Mouse (Mus musculus): Measurements from ENCODE around the gene Atg5. TPM values are rescaled to one million over a fixed set of nuclear protein-coding genes. Genes with fewer than 3 reads are reported as not detected.

Atg5 gene
- polyA plus RNA-seq, 1 experiment, result 2.0 TPM

- Histone ChIP-seq H3K36me3 (ENCODE audit: control insufficient read depth, insufficient read depth, low read length) (no peaks in the 10 kb centered on the region), H3K27me3 (ENCODE audit: control insufficient read depth, insufficient read depth, low read length) (no peaks in the 10 kb centered on the region), H3K4me1 (ENCODE audit: control insufficient read depth, insufficient read depth, low read length) (peaks cover 5% of the 10 kb centered on the region), H3K4me3 (ENCODE audit: control insufficient read depth, low read depth, low read length) (no peak overlapping the region), H3K27ac (ENCODE audit: control insufficient read depth, insufficient read depth, low read depth, low read length) (no peak overlapping the region)
- TF ChIP-seq POLR2A (IDR thresholded peaks at IDR 0.05; ENCODE audit: control insufficient read depth, low read depth, low read length) (no peak), CTCF (IDR thresholded peaks at IDR 0.05; ENCODE audit: control insufficient read depth, insufficient read depth, insufficient replicate concordance, low read depth, low read length) (no peak)
Observed at GRCm38 (mm10) chr10:44377821-44378220, 109.7 kb downstream of the Atg5 start.

- Histone ChIP-seq H3K27ac (ENCODE audit: control insufficient read depth, insufficient read depth, low read depth, low read length) (no peak overlapping the region), H3K36me3 (ENCODE audit: control insufficient read depth, insufficient read depth, low read length) (no peaks in the 10 kb centered on the region), H3K4me1 (ENCODE audit: control insufficient read depth, insufficient read depth, low read length) (peaks cover 5% of the 10 kb centered on the region), H3K4me3 (ENCODE audit: control insufficient read depth, low read depth, low read length) (no peak overlapping the region), H3K27me3 (ENCODE audit: control insufficient read depth, insufficient read depth, low read length) (no peaks in the 10 kb centered on the region)
- TF ChIP-seq CTCF (IDR thresholded peaks at IDR 0.05; ENCODE audit: control insufficient read depth, insufficient read depth, insufficient replicate concordance, low read depth, low read length) (no peak), POLR2A (IDR thresholded peaks at IDR 0.05; ENCODE audit: control insufficient read depth, low read depth, low read length) (no peak)
Observed at GRCm38 (mm10) chr10:44378403-44378802, 110.2 kb downstream of the Atg5 start.

- peaks cover 5% of the 10 kb centered on the region for H3K4me1 ChIP-seq (ENCODE audit: control insufficient read depth, insufficient read depth, low read length)
- H3K36me3 ChIP-seq (ENCODE audit: control insufficient read depth, insufficient read depth, low read length), result no peaks in the 10 kb centered on the region
- no peak overlapping the region for H3K27ac ChIP-seq (ENCODE audit: control insufficient read depth, insufficient read depth, low read depth, low read length)
- TF ChIP-seq CTCF (IDR thresholded peaks at IDR 0.05; ENCODE audit: control insufficient read depth, insufficient read depth, insufficient replicate concordance, low read depth, low read length) (no peak), POLR2A (IDR thresholded peaks at IDR 0.05; ENCODE audit: control insufficient read depth, low read depth, low read length) (no peak)
- peak overlapping the region; percentile 17 for H3K4me3 ChIP-seq (ENCODE audit: control insufficient read depth, low read depth, low read length)
- no peaks in the 10 kb centered on the region for H3K27me3 ChIP-seq (ENCODE audit: control insufficient read depth, insufficient read depth, low read length)
Observed at GRCm38 (mm10) chr10:44380476-44381208, 112.5 kb downstream of the Atg5 start.

GRCm38 (mm10) chr10:44381397-44381796 lies 113.2 kb downstream of the Atg5 start:
- no peaks in the 10 kb centered on the region for H3K27me3 ChIP-seq (ENCODE audit: control insufficient read depth, insufficient read depth, low read length)
- TF ChIP-seq POLR2A (IDR thresholded peaks at IDR 0.05; ENCODE audit: control insufficient read depth, low read depth, low read length) (no peak), CTCF (IDR thresholded peaks at IDR 0.05; ENCODE audit: control insufficient read depth, insufficient read depth, insufficient replicate concordance, low read depth, low read length) (no peak)
- H3K36me3 ChIP-seq (ENCODE audit: control insufficient read depth, insufficient read depth, low read length), result no peaks in the 10 kb centered on the region
- H3K4me1 ChIP-seq (ENCODE audit: control insufficient read depth, insufficient read depth, low read length), result peaks cover 5% of the 10 kb centered on the region
- H3K4me3 ChIP-seq (ENCODE audit: control insufficient read depth, low read depth, low read length), result no peak overlapping the region
- H3K27ac ChIP-seq (ENCODE audit: control insufficient read depth, insufficient read depth, low read depth, low read length), result no peak overlapping the region

- no peaks in the 10 kb centered on the region for H3K27me3 ChIP-seq (ENCODE audit: control insufficient read depth, insufficient read depth, low read length)
- H3K27ac ChIP-seq (ENCODE audit: control insufficient read depth, insufficient read depth, low read depth, low read length), result no peak overlapping the region
- peaks cover 5% of the 10 kb centered on the region for H3K4me1 ChIP-seq (ENCODE audit: control insufficient read depth, insufficient read depth, low read length)
- no peaks in the 10 kb centered on the region for H3K36me3 ChIP-seq (ENCODE audit: control insufficient read depth, insufficient read depth, low read length)
- TF ChIP-seq POLR2A (IDR thresholded peaks at IDR 0.05; ENCODE audit: control insufficient read depth, low read depth, low read length) (no peak), CTCF (IDR thresholded peaks at IDR 0.05; ENCODE audit: control insufficient read depth, insufficient read depth, insufficient replicate concordance, low read depth, low read length) (no peak)
- H3K4me3 ChIP-seq (ENCODE audit: control insufficient read depth, low read depth, low read length), result no peak overlapping the region
Observed at GRCm38 (mm10) chr10:44381948-44382347, 113.8 kb downstream of the Atg5 start.

- Histone ChIP-seq H3K27ac (ENCODE audit: control insufficient read depth, insufficient read depth, low read depth, low read length) (no peak overlapping the region), H3K4me1 (ENCODE audit: control insufficient read depth, insufficient read depth, low read length) (peaks cover 5% of the 10 kb centered on the region), H3K36me3 (ENCODE audit: control insufficient read depth, insufficient read depth, low read length) (no peaks in the 10 kb centered on the region), H3K4me3 (ENCODE audit: control insufficient read depth, low read depth, low read length) (no peak overlapping the region), H3K27me3 (ENCODE audit: control insufficient read depth, insufficient read depth, low read length) (no peaks in the 10 kb centered on the region)
- TF ChIP-seq POLR2A (IDR thresholded peaks at IDR 0.05; ENCODE audit: control insufficient read depth, low read depth, low read length) (no peak), CTCF (IDR thresholded peaks at IDR 0.05; ENCODE audit: control insufficient read depth, insufficient read depth, insufficient replicate concordance, low read depth, low read length) (no peak)
Observed at GRCm38 (mm10) chr10:44383213-44383612, 115.1 kb downstream of the Atg5 start.

- Histone ChIP-seq H3K27me3 (ENCODE audit: control insufficient read depth, insufficient read depth, low read length) (no peaks in the 10 kb centered on the region), H3K27ac (ENCODE audit: control insufficient read depth, insufficient read depth, low read depth, low read length) (no peak overlapping the region), H3K4me3 (ENCODE audit: control insufficient read depth, low read depth, low read length) (no peak overlapping the region), H3K4me1 (ENCODE audit: control insufficient read depth, insufficient read depth, low read length) (peaks cover 2% of the 10 kb centered on the region), H3K36me3 (ENCODE audit: control insufficient read depth, insufficient read depth, low read length) (no peaks in the 10 kb centered on the region)
- no peak for TF ChIP-seq POLR2A (IDR thresholded peaks at IDR 0.05; ENCODE audit: control insufficient read depth, low read depth, low read length)
- no peak for TF ChIP-seq CTCF (IDR thresholded peaks at IDR 0.05; ENCODE audit: control insufficient read depth, insufficient read depth, insufficient replicate concordance, low read depth, low read length)
Observed at GRCm38 (mm10) chr10:44385227-44385626, 117.1 kb downstream of the Atg5 start.

Measured in testis, adult 2 months (tissue).